Mouse (Mus musculus) layer of hippocampus, postnatal 14 days (tissue): ENCODE results near the gene Txndc16. TPM values are rescaled to one million over a fixed set of nuclear protein-coding genes. Genes with fewer than 3 reads are reported as not detected.

Source experiments
- DNase-seq, 2 experiments: peaks; one replicate each; pipeline ENCODE4 v3.0.0; 2021 to 2022; ENCODE audit warnings: low spot score in 2 of 2, mixed read lengths in 1 of 2
- long read RNA-seq, 2 experiments: library from polyadenylated mRNA; stranded (forward); transcript quantifications; one replicate each; pipeline ENCODE4 v2.0.0; 2021
- total RNA-seq, 2 experiments: library from RNA; stranded (reverse); gene quantifications; 2 replicates each; pipeline ENCODE4 v1.2.3; 2021

The Txndc16 gene
- 10 to 100 TPM; 67.3 to 68.1 TPM for total RNA-seq
- long read RNA-seq, experiment 1, full-length matches to known transcripts: 35 of 70 reads
- long read RNA-seq, experiment 1, partial matches to known transcripts: 8 of 70 reads
- long read RNA-seq, experiment 1, other reads (novel, unspliced or antisense): 27 of 70 reads
- long read RNA-seq, experiment 2, full-length matches to known transcripts: 43 of 88 reads
- long read RNA-seq, experiment 2, partial matches to known transcripts: 18 of 88 reads
- long read RNA-seq, experiment 2, other reads (novel, unspliced or antisense): 27 of 88 reads

DNA sequence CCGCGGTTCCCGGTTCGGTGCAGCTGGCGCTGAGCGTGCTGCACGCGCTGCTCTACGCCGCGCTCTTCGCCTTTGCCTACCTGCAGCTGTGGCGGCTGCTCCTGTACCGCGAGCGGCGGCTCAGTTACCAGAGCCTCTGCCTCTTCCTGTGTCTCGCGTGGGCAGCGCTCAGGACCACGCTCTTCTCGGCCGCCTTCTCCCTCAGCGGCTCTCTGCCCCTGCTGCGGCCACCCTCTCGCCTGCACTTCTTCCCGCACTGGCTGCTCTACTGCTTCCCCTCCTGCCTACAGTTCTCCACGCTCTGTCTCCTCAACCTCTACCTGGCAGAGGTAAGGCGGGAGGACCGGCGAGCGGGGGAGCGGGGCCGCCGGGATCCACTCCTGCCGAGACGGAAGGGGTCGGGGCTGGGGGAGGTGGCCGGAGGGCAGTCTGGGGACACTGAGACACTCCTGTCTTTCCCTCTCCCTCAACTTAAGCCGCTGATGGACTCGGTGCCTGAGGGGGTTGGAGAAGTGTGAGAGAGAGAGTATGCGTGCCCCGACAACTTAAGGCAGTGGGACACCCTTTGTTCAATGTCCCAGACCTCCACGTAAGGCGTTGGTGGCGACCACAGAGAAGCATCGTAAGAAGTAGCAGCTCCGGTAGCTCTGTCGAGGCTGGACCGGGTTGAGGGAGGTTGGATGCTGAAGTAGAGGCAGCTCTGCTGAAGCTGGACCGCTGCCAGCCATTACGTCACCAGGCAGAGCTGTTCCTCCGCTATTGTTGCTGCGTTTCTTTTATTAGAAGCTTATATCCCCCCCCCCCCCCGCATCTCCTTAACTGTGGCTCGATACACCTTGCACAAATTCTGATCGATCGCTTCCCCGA is at the start of gene Txndc16:
TSS of gene Txndc16 (minus strand) at position 239 of the 867 bp plus-strand sequence.
- peak; percentile 82 to 87 for DNase-seq

DNA sequence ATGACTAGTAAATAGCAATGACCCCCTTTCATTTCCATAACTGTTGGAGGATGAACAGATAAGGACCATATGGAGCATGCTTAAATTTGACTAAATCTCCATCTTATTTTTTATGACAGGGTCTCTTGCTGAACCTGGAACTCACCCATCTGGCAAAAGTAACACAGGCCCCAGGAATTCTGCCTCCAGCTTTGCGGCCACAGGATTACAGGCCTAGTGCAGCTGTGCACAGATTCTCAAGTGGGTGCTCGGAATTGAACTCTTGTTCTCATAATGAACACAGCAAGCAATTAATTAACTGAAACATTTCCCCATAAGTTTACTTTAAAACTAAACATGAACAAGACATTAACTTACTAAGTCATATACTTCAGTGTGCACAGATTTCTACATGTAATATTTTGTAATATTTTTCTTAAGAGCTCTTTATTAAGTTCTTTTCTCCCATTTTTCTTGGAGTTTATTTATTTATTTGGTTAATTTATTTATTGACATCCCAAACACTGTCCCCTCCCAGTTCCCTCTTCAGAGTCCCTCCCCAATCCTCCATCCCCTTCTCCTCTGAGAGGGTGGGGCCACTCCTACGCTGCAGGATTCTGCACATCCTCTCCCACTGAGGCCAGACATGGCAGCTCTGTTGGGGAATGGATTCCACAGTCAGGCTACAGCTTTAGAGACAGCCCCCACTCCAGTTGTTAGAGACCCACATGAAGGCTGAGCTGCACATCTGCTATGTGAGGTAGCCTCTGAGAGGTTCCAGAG is 43.9 kb upstream of the Txndc16 start:
- DNase-seq: no peak

DNA sequence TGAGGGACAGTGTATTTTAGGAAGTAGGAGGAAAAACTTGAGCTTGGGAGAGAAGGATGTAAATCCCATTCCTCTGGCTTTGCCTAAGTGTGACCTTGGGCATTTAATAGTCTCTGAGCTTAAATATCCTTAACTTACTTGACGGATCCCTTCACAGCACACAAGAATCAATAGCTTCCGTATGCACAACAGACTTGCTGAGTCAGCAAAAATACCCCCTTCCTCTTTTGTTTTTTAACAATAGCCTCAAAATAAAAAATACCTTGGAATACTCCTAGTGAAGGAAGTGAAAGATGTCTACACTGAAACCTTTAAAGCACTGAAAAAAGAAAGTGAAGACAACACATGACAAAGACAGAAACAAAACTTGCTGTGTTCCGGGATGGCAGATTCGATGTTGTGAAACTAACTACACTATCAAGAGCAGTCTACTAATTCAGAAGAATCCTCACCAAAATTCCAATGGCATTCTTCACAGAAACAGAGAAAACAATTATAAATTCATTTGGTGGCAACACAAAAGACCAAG is 31.5 kb upstream of the Txndc16 start:
- no peak for DNase-seq

DNA sequence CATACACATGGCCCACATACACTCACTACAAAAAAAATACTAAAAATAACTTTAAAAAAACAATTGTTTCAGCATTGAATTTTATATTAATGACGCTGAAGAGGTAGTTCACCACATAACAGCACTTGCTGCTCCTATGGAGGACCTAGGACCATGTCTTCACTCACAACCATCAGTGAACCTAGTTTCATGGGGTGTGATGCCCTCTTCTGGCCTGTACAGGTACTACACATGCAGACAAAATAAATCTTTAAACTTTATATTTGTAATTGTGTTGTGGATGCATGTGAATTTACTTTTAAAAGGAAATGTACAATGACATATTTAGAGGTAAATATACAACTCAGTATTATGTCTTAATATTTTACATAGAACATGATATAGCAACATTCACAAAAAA is 21.5 kb upstream of the Txndc16 start:
- DNase-seq: no peak

DNA sequence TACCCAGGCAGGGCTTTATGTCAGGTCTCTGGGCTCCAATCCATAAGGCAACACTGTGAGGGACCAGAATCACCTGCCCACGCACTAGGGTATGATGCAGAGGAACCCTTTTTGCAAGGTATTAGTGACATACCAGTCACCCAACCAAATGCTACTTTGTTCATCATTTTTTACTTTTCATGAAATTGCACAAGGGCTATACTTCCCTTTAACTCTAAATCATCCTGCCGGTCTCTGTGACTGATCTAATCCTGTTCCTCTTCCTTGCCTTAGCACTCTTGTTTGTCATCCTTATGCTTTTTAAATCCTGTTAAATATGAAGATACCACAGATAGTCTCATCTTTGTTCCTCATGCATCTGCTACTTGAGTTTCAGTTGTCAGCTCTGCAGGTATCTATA is 18.9 kb upstream of the Txndc16 start:
- DNase-seq: no peak

DNA sequence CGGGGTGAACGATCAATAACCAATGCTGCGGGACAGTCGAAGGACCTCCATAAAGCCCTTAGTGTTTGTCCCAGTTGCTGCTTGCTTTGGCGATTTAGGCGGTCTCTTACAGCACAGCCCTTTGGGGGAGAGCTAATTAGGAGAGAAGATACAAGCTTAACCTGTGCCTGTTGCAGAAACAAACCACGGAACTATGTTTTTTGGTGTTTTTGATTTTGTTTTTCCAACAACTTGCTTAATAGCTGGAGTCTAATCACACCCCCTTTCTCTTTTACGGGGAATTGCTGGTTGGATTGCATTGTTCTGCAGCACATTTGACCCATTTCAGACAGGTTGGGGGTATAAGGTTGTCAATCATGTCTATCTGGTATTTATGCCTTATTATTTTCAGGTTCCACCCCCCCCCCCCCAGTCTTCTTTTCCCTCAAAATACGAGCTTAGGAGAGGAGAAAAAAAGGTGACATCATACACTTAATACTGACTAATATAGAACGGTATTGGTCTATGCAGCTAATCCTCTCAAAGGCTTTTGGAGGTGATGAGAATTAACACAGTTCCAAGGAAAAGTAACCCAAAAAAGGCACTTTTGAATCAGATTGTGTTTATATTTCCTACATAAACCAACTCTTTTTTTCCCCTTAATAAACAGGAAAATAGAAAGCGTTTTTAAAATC is 966 bp upstream of the Txndc16 start:
- DNase-seq: no peak

DNA sequence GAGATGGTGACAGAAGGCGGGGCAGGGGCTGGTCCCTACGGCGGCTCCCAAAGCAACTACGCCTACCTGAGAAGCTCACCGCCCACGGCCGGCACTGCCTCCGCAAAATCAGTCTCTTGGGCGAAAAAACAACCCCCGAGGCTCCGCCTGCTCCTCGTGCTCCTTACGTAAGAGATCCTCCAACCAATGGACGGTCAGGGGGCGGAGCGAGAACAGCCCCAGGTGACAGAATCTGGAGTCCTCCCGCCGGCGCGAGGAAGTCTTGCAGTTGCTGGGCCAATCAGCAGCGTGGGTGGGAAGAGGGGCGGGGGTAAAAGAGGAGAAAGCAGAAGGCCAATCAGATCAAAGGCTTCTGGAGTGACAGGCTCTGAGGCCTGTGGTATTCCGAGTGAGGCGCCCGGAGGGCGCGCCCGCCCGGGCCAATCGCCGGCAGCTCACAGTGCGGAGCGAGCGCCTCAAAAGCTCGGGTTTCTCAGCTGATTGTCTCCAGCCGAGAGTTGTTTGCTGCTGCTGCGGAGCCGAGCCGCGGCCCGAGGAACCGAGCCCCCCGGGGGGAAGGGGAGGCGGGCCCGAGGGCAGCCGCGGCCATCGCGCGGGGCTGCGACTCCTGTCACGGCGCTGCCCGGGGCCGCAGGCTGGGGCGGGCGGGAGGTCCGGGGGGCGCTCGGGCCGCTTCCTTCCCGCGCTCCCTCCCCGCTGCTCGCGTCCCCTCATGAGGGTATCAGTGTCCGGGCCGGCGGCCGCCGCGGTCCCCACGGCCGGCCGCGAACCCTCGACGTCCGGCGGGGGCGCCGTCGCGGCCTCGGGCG is 643 bp downstream of the Txndc16 start, which contains the start of gene Gpr137c:
TSS of gene Gpr137c (plus strand) at position 437 of the 809 bp plus-strand sequence.
- DNase-seq: peak; percentile 95 to 99

DNA sequence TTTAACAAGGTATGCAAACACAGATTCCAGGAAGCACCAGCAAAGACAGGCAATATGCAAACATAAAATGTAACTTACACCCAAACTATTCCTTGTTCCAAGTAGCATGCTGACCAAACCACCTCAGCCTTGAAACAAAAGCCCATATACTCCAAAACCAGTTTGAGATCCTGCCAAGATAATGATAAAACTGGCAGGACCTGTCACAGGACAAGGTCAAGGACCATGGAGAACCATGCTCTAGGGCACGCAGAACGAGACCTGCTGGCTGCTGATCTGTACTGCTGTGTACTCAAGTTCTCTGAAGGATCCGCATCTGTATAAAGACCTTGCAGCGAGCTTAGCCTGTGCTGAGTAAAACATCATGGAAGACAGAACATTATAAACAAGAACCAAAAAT is 2.4 kb downstream of the Txndc16 start:
- DNase-seq: no peak

DNA sequence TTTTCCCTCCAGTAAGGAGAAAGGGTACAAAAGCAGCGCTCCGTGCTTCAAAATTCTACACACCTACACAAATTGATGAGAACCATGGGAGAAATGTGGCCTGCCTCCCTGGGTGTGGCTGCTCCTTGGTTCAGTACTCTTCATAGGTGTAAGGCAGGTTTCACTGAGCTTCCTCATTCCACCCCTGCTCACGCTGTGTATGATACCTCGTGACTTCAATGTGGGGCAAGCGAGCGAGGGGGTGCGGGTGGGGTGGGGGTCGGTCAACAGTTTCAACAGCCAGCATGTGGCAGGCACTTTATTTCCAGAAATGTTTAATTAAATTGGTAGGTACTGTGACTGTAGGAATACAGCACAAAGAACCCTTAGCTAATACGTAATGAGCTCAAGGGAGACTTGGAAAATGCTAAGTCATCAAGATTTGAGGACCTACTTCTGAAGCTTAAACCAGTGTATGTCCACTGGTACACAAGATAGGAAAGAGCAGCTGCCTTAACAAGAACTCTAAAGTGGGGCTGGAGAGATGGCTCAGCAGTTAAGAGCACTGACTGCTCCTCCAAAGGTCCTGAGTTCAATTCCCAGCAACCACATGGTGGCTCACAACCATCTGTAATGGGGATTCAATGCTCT is 3.3 kb downstream of the Txndc16 start:
- DNase-seq: no peak

DNA sequence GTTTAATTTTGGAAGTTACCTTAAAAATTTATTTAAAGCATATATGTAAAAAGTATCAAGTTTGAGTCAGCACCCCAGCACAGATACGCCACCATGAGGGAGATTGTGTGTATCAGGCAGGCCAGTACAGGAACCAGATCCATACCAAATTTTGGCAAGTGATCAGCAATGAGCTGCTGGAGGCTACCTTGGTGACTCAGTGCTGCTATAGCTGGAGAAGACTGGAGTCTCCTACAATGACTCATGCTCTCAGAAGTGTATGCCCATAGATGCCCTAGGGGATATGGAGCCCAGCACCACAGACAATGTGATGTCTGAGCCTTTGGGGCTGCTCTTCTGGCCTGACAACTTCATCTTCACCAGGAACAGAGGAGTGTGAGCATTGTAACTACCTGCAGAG is 8.7 kb downstream of the Txndc16 start:
- no peak for DNase-seq

DNA sequence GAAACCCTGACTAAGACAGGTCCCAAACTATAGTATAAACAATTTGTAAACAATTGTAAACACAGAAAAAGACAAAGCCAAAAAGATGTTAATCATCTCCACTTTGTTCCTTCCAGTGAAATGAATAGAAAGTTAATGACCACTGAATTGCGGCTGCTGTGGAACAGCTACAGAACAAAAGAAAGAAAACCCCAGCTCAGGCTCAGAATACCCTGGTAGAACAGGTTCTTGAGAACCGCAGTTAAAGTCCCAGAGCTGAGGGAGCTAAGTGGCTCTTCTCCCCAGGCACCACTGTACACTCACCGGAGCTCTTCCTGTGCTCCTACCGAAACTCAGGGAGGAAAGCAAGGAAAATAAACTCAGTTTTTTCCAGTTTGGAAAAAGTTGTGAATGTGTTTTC is 9.4 kb downstream of the Txndc16 start:
- no peak for DNase-seq

DNA sequence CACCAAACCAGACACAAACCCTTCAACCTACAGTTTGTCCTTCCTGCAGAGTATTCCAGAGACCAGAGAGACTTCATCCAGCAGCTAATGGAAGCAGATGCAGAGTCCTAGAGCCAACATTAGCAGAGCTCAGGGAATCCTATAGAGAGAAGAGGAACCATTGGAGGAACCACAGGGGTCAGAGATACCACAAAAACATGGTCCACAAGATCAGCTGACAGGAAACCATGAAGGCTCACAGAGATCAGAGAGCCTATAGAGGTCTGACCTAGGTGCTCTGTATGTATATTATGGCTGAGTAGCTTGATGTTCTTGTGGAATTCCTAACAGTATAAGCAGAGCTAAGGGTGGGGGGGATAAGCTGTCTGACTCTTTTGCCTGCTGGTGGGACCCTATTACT is 19.5 kb downstream of the Txndc16 start:
- DNase-seq: no peak

DNA sequence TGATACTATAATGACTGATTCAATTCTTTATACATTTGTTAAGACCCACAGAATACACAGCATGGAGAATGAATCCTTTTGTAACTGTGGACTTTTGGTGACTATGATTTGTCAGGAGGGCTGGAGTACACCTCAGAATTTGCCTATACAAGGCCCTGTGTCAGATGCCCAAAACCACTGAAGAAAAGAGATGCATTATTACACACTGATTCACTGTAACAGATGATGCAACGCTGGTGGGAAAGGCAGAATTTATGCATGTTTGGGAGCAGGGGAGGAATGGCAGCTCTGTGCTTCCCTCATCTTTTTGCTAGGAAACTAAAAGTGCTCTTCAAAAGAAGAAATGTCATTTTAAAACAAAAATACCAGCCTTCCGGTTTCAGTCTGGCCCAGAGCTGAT is 29.1 kb downstream of the Txndc16 start:
- no peak for DNase-seq

DNA sequence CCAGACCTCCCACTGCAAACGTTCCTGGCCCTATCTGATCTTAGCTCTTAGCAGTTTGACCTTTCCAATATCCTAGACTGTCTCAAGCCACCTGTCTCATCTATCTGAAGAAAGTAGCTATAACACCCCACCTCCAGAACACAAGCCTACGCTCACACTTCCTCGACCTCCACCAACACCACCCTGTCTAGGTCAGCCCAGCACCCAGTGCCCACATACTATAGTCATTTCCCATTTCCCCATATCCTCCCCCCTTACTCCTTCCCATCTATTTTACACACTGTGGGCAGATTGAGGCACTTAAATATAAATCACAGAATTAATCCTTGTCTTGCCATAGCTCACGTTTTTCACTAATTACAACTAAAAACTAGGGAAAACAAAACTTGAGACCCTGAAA is 38.5 kb downstream of the Txndc16 start:
- no peak for DNase-seq

DNA sequence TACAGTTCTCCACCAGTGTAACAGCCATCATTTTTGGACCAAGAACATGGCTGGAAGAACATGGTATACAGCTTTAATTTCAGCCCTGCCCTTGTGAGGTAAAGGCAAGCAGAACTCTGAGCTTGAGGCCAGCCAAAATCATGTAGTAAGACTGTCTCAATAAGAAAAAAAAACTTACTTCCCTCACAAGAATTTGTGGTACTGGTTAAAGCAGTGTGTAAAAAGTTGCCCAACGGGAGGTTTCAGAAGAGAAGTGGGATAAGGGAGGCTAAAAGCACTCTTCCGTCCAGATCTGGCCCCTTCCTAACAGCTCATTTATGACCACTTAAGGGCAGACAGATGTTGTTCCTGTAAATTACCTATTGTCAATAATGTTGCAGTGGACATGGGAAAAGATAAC is 40.5 kb downstream of the Txndc16 start:
- DNase-seq: no peak

DNA sequence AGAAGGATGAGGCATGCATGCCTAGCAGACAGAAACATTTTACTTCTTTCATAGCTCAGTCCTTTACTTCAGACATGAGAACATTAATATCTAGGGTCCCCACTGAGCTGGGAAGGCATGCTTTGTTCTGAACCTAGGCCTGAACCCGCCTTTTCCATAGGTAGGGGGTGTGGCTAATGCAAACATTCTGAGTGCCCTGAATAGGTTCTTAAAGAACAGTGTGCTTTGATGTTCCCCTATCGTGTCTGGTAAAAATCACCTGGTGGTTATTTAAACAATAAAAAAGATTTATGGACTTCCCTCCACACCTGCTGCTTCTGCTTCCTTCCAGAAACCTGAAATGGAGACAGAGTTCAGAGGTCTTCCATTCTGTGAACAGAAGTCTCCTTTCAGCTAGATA is 40.9 kb downstream of the Txndc16 start:
- DNase-seq: no peak

DNA sequence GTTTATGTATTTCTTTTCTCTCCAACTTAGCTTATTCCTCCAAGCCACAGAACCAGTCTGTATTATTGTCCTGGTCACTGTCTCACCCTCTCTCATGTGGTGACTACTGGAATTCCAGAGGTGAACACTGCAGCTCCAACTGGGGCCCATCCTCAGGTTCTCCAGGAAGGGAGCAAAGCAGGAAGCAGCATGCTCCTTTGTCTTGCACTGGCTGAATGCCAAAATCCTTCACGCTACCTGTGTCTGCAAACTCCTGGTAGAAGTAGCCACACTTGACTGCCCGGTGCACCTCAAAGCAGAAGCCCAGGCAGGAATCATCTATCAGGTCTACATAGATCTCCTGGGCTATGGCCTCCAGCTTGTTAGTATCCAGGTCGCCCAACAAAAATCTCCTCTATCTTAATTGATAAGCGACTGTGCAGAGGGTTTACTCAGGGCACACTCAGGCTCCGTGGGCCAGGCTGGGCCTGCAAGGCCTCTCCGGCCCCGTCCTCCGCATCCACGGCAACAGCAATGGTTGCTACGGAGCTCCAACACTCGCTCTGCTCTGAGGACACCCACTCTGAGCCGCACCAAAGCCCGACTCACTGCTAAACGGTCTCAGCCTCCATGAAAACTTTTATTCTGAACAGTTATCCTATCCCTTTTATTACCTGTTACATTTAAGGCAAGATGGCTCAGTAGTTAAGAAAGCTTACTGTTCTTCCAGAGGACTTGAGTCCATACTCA is 45.0 kb downstream of the Txndc16 start:
- no peak for DNase-seq

DNA sequence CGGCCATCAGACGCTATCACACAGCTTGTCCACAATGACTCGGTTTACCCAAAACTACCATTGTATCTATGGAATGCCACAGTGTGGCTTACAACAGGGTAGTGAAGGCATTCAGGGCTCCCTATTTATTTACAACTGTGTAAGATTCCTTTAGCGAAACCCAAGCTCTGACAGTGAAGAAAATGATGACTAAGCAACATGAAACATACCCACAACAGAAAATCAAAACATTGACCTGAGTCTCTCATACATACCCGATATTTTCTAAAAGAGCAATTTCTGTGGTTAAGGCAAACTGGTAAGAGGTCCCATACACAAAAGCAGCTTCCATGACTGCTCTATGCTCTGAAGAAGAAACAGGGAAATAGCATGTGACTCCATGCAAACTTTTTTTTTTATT is 47.9 kb downstream of the Txndc16 start:
- no peak for DNase-seq

DNA sequence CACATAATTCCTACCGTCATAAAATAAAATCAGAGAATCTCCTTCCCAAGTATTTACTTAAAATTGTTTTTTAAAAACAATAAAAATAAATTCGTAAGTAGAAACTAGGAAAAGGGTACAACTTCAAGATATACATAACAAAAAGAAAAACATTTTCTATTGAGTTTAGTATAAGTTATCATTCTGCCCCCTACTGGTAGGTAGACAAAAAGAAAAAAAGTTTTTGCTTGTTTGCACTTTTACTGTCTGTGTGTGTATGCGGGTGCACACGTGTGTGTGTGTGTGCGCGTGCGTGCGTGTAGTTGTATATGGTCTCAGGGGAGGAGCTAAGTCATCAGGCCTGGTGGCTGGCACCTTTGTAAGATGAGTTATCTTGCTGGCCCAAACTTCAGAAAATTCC is 52.8 kb downstream of the Txndc16 start:
- DNase-seq: no peak
